Mouse (Mus musculus) G1E (cell line): Measurements from ENCODE around the gene Itgad. TPM values are rescaled to one million over a fixed set of nuclear protein-coding genes. Genes with fewer than 3 reads are reported as not detected.

Source experiments
- ATAC-seq: 2 replicates; pipeline ENCODE4 v1.8.0; 2016; ENCODE audit warnings: mild to moderate bottlenecking; ENCODE audit not compliant: insufficient number of reproducible peaks, poor library complexity, low FRiP score, severe bottlenecking; ENCODE audit errors: extremely low read depth
- DNase-seq: peaks from one replicate; pipeline ENCODE4 v3.0.0; 2012; ENCODE audit warnings: low spot score
- H3K27me3 ChIP-seq: 2 replicates; pipeline ENCODE4 v1.6.1; 2012; ENCODE audit warnings: mild to moderate bottlenecking, low read length, inconsistent platforms; ENCODE audit not compliant: insufficient read depth
- H3K36me3 ChIP-seq: replicated peaks from 2 replicates; pipeline ENCODE3; 2012; ENCODE audit warnings: mild to moderate bottlenecking, inconsistent platforms
- H3K4me1 ChIP-seq: 2 replicates; pipeline ENCODE4 v1.6.1; 2012; ENCODE audit warnings: low read depth, low read length, inconsistent platforms, mixed read lengths; ENCODE audit not compliant: insufficient read depth
- H3K4me3 ChIP-seq: 2 replicates; pipeline ENCODE4 v1.5.1; 2012; ENCODE audit warnings: low read depth, mild to moderate bottlenecking, inconsistent platforms, low read length, moderate library complexity, mixed read lengths
- H3K9me3 ChIP-seq: replicated peaks from 2 replicates; pipeline ENCODE4 v1.6.1; 2012; ENCODE audit warnings: inconsistent platforms
- CTCF ChIP-seq: IDR thresholded peaks from 2 replicates; pipeline ENCODE4 v1.5.1; 2012; ENCODE audit warnings: low read depth, low read length, inconsistent platforms, mixed read lengths
- GATA1 ChIP-seq: IDR thresholded peaks from 2 replicates; pipeline ENCODE4 v1.6.1; 2012; ENCODE audit warnings: borderline replicate concordance, low read length, inconsistent platforms, mixed read lengths
- GATA2 ChIP-seq: IDR thresholded peaks from 2 replicates; pipeline ENCODE4 v1.6.1; 2012; ENCODE audit warnings: low read depth, low read length, inconsistent platforms, borderline replicate concordance
- POLR2AphosphoS5 ChIP-seq: IDR thresholded peaks from 2 replicates; pipeline ENCODE4 v1.6.1; 2012; ENCODE audit warnings: low read depth, low read length, inconsistent platforms; ENCODE audit not compliant: insufficient replicate concordance
- TAL1 ChIP-seq: conservative IDR thresholded peaks from 2 replicates; pipeline ENCODE4 v1.6.1; 2012; ENCODE audit warnings: low read depth, low read length, inconsistent platforms, mixed read lengths
- polyA plus RNA-seq: library from polyadenylated mRNA; stranded (reverse); fragments of >175 nt; gene quantifications from 2 replicates; pipeline ENCODE4 v1.2.3, GENCODE M21; 2012
- total RNA-seq, 2 experiments: library from RNA; stranded (forward) in 1 of 2; stranded (reverse) in 1 of 2; fragments of 200-1000 nt in 1 of 2; fragments of >200 nt in 1 of 2; fragmentation: Nextera tagmentation in 1 of 2; gene quantifications; 2 replicates each; pipeline ENCODE4 v1.2.3; 2014 to 2017

The Itgad gene
- total and polyA plus RNA-seq, 3 experiments: 0.01 TPM; not detected in 2

- DNase-seq (no peak), ATAC-seq (no peak)
- Histone ChIP-seq H3K4me1 (no peaks in the 10 kb centered on the region), H3K4me3 (no peak overlapping the region), H3K36me3 (no peaks in the 10 kb centered on the region), H3K27me3 (peaks cover 3% of the 10 kb centered on the region), H3K9me3 (no peaks in the 10 kb centered on the region)
- TF ChIP-seq GATA2: no peak
- TF ChIP-seq POLR2AphosphoS5: no peak
- no peak for TF ChIP-seq GATA1
- no peak for TF ChIP-seq CTCF
- TF ChIP-seq TAL1: no peak
Observed at GRCm38 (mm10) chr7:128166391-128166790, 12.2 kb downstream of the Itgad start.

GRCm38 (mm10) chr7:128169996-128170395 lies 15.8 kb downstream of the Itgad start:
- no peaks in the 10 kb centered on the region for H3K36me3 ChIP-seq
- no peak for DNase-seq
- no peaks in the 10 kb centered on the region for H3K9me3 ChIP-seq
- ATAC-seq: no peak
- no peaks in the 10 kb centered on the region for H3K4me1 ChIP-seq
- no peak overlapping the region for H3K4me3 ChIP-seq
- TF ChIP-seq POLR2AphosphoS5: no peak
- TF ChIP-seq TAL1: no peak
- TF ChIP-seq GATA2: no peak
- no peak for TF ChIP-seq GATA1
- peaks cover 4% of the 10 kb centered on the region for H3K27me3 ChIP-seq

GRCm38 (mm10) chr7:128178385-128178784 lies 24.2 kb downstream of the Itgad start:
- Histone ChIP-seq H3K27me3 (peaks cover 20% of the 10 kb centered on the region), H3K9me3 (no peaks in the 10 kb centered on the region), H3K36me3 (no peaks in the 10 kb centered on the region), H3K4me3 (no peak overlapping the region), H3K4me1 (no peaks in the 10 kb centered on the region; the same call in 1 of the 2 replicates)
- ATAC-seq (no peak), DNase-seq (no peak)
- no peak for TF ChIP-seq GATA2
- TF ChIP-seq POLR2AphosphoS5: no peak
- TF ChIP-seq GATA1: no peak
- no peak for TF ChIP-seq CTCF
- TF ChIP-seq TAL1: no peak

GRCm38 (mm10) chr7:128180126-128180525 lies 25.9 kb downstream of the Itgad start:
- H3K36me3 ChIP-seq: no peaks in the 10 kb centered on the region
- H3K9me3 ChIP-seq: no peaks in the 10 kb centered on the region
- H3K27me3 ChIP-seq: peaks cover 15% of the 10 kb centered on the region
- no peak for TF ChIP-seq POLR2AphosphoS5
- no peak for TF ChIP-seq GATA2
- TF ChIP-seq GATA1: no peak
- no peak for TF ChIP-seq TAL1
- no peak for TF ChIP-seq CTCF
- no peak for ATAC-seq
- DNase-seq: no peak
- H3K4me3 ChIP-seq: no peak overlapping the region
- no peaks in the 10 kb centered on the region; the same call in 1 of the 2 replicates for H3K4me1 ChIP-seq

GRCm38 (mm10) chr7:128180546-128180945 lies 26.4 kb downstream of the Itgad start:
- no peaks in the 10 kb centered on the region for H3K9me3 ChIP-seq
- no peak overlapping the region for H3K4me3 ChIP-seq
- no peak for DNase-seq
- ATAC-seq: no peak
- no peak for TF ChIP-seq GATA1
- TF ChIP-seq GATA2: no peak
- TF ChIP-seq POLR2AphosphoS5: no peak
- no peak for TF ChIP-seq CTCF
- no peak for TF ChIP-seq TAL1
- peaks cover 15% of the 10 kb centered on the region for H3K27me3 ChIP-seq
- H3K36me3 ChIP-seq: no peaks in the 10 kb centered on the region
- H3K4me1 ChIP-seq: no peaks in the 10 kb centered on the region; the same call in 1 of the 2 replicates

- Histone ChIP-seq H3K4me1 (no peaks in the 10 kb centered on the region; the same call in 1 of the 2 replicates), H3K4me3 (no peak overlapping the region), H3K9me3 (no peaks in the 10 kb centered on the region), H3K36me3 (no peaks in the 10 kb centered on the region), H3K27me3 (peaks cover 15% of the 10 kb centered on the region)
- TF ChIP-seq TAL1 (no peak), GATA1 (no peak), POLR2AphosphoS5 (no peak), CTCF (no peak), GATA2 (no peak)
- DNase-seq: no peak
- no peak for ATAC-seq
Observed at GRCm38 (mm10) chr7:128181691-128182090, 27.5 kb downstream of the Itgad start.
